Mouse (Mus musculus) heart, embryonic 14.5 days (tissue): ENCODE measurements around the gene Slc32a1. TPM values are rescaled to one million over a fixed set of nuclear protein-coding genes. Genes with fewer than 3 reads are reported as not detected.

ENCODE experiments used
- ATAC-seq: fragments of 200-750 bp; cut with Nextera tagmentation; 2 replicates; pipeline ENCODE4 v1.8.0; 2017; ENCODE audit warnings: low read depth, moderate TSS enrichment; ENCODE audit not compliant: insufficient number of reproducible peaks, insufficient read depth, low FRiP score
- H3K27ac ChIP-seq, 2 experiments: fragments of 200-500 bp in 1 of 2; fragments of 300-500 bp in 1 of 2; sonication (generic) in 1 of 2; replicated peaks in 1 of 2; 2 replicates each; pipeline ENCODE4 v1.5.1; 2012 to 2014; ENCODE audit warnings: low read depth in 2 of 2, low read length in 2 of 2, control low read depth in 1 of 2, mild to moderate bottlenecking in 1 of 2, mixed read lengths in 1 of 2; ENCODE audit not compliant: control insufficient read depth in 1 of 2, insufficient read depth in 1 of 2
- H3K27me3 ChIP-seq: fragments of 300-500 bp; sonication (generic); 2 replicates; pipeline ENCODE4 v1.6.1; 2014; ENCODE audit warnings: mild to moderate bottlenecking, low read length, control low read depth; ENCODE audit not compliant: control insufficient read depth, insufficient read depth
- H3K36me3 ChIP-seq: fragments of 300-500 bp; sonication (generic); 2 replicates; pipeline ENCODE4 v1.6.1; 2014; ENCODE audit warnings: mild to moderate bottlenecking, control low read depth, low read length, mixed read lengths; ENCODE audit not compliant: control insufficient read depth, insufficient read depth
- H3K4me1 ChIP-seq, 2 experiments: fragments of 200-500 bp in 1 of 2; fragments of 300-500 bp in 1 of 2; sonication (generic) in 1 of 2; 2 replicates each; pipeline ENCODE4 v1.6.1; 2012 to 2014; ENCODE audit warnings: low read length in 2 of 2, control low read depth in 1 of 2, mixed read lengths in 1 of 2; ENCODE audit not compliant: control insufficient read depth in 2 of 2, insufficient read depth in 2 of 2
- H3K4me2 ChIP-seq: fragments of 300-500 bp; sonication (generic); 2 replicates; pipeline ENCODE4 v1.6.1; 2014; ENCODE audit warnings: mild to moderate bottlenecking, low read length
- H3K4me3 ChIP-seq, 2 experiments: fragments of 200-500 bp in 1 of 2; fragments of 300-500 bp in 1 of 2; sonication (generic) in 1 of 2; 2 replicates each; pipeline ENCODE4 v1.5.1; 2012 to 2014; ENCODE audit warnings: low read length in 2 of 2, mild to moderate bottlenecking in 2 of 2, control low read depth in 1 of 2, low read depth in 1 of 2, moderate library complexity in 1 of 2; ENCODE audit not compliant: control insufficient read depth in 1 of 2, insufficient read depth in 1 of 2
- H3K9ac ChIP-seq: fragments of 300-500 bp; sonication (generic); 2 replicates; pipeline ENCODE4 v1.6.1; 2014; ENCODE audit warnings: mild to moderate bottlenecking, low read length
- H3K9me3 ChIP-seq: fragments of 300-500 bp; sonication (generic); 2 replicates; pipeline ENCODE4 v1.6.1; 2016; ENCODE audit warnings: low read length, control low read depth; ENCODE audit not compliant: control insufficient read depth
- WGBS: fragments of 180-500 bp; shearing (Covaris S2); extraction: QIAGEN DNeasy Blood & Tissue Kit; methylation state at CpG from one replicate; pipeline ENCODE4 v1.1.7; 2014; 5-methylcytosine and 5-hydroxymethylcytosine counted together
- polyA plus RNA-seq: library from polyadenylated mRNA; unstranded; fragments of >200 nt; fragmentation: Nextera tagmentation; extraction: Ambion mirVana; gene quantifications from 2 replicates; pipeline ENCODE4 v1.2.1, GENCODE M21; 2014

Slc32a1 gene
- polyA plus RNA-seq, 1 experiment from 2014 or later: not detected

- no peak for ATAC-seq
- Histone ChIP-seq H3K4me3 (no peak overlapping the region), H3K9me3 (no peaks in the 10 kb centered on the region)
These were observed 40.8 kb downstream of the Slc32a1 start for GRCm38 (mm10) chr2:158651159-158651908.

DNA sequence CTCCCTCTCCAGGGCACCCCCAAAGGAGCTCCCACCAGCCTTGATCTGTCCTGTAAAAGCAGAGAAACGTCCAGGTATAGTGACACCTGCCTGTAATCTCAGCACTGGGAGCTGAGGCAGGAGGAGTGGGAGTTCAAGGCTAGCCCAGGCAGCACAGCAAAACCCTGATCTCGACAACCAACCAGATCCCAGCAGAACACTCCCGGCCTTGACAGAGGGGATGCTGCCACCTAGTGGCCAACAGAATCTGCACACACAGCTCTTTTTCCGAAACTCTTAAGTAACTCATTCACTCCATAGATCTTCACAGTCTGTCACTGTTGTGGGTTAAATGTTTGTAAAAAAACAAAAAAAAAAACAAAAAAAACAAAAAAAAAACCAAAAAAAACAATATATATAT is 42.4 kb downstream of the Slc32a1 start:
- 6% methylated on average over 4 of the region's 4 CpGs for WGBS
- no peak overlapping the region for H3K9ac ChIP-seq
- no peaks in the 10 kb centered on the region for H3K9me3 ChIP-seq
- no peak for ATAC-seq
- no peaks in the 10 kb centered on the region for H3K36me3 ChIP-seq
- H3K4me1 ChIP-seq: peaks cover 7 to 10% of the 10 kb centered on the region in 2 experiments; a peak in 2 of 4 replicates
- H3K4me2 ChIP-seq: no peak overlapping the region
- no peak overlapping the region for H3K27ac ChIP-seq
- no peak overlapping the region for H3K4me3 ChIP-seq
- no peaks in the 10 kb centered on the region for H3K27me3 ChIP-seq

More at GRCm38 (mm10) chr2:158651159-158651908, 40.8 kb downstream of the Slc32a1 start:
- peaks cover 7 to 10% of the 10 kb centered on the region in 2 experiments; a peak in 2 of 4 replicates for H3K4me1 ChIP-seq
- no peak overlapping the region for H3K27ac ChIP-seq
- H3K4me2 ChIP-seq: no peak overlapping the region
- no peaks in the 10 kb centered on the region for H3K27me3 ChIP-seq
- WGBS: 47% methylated on average over 7 of the region's 7 CpGs
- H3K36me3 ChIP-seq: no peaks in the 10 kb centered on the region
- H3K9ac ChIP-seq: no peak overlapping the region

DNA sequence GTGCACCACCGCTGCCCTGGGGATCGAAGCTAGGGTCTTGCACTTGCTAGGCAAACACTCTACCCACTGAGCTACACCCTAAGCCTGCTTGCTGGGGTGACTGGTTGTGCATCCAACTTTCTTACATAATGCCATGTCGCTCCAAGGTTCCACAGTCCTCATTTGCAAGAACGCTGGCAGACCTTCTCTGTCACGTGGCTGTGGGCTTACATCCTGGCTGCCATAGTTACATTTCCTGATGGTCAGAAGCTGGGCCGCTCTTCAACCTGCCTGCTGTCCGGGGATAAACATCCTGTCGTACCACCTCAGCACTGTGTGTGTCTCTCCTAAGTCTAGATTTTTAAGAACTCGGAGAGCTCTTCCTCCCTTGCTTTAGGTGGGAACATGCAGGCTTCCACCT is 44.1 kb downstream of the Slc32a1 start:
- H3K9me3 ChIP-seq: no peaks in the 10 kb centered on the region
- H3K4me2 ChIP-seq: no peak overlapping the region
- no peak for ATAC-seq
- WGBS: 63% methylated on average over 9 of the region's 9 CpGs
- H3K36me3 ChIP-seq: no peaks in the 10 kb centered on the region
- no peaks in the 10 kb centered on the region for H3K27me3 ChIP-seq
- no peak overlapping the region for H3K4me3 ChIP-seq
- H3K9ac ChIP-seq: no peak overlapping the region
- H3K27ac ChIP-seq: no peak overlapping the region
- H3K4me1 ChIP-seq: peaks cover 7 to 10% of the 10 kb centered on the region in 2 experiments; a peak in 2 of 4 replicates

- Histone ChIP-seq H3K9ac (no peak overlapping the region), H3K36me3 (no peaks in the 10 kb centered on the region), H3K9me3 (no peaks in the 10 kb centered on the region), H3K4me3 (no peak overlapping the region), H3K27me3 (no peaks in the 10 kb centered on the region), H3K4me2 (no peak overlapping the region), H3K27ac (no peak overlapping the region), H3K4me1 (peaks cover 7 to 10% of the 10 kb centered on the region in 2 experiments; a peak in 2 of 4 replicates)
- no peak for ATAC-seq
- 73% methylated on average over 4 of the region's 4 CpGs for WGBS
These were observed 45.2 kb downstream of the Slc32a1 start for GRCm38 (mm10) chr2:158655806-158656205.

- ATAC-seq: peak; percentile 71
- Histone ChIP-seq H3K4me3 (no peak overlapping the region), H3K9ac (no peak overlapping the region), H3K27ac (peak overlapping the region in 1 of 2 experiments; percentile 25; a peak in 1 of 4 replicates), H3K4me2 (no peak overlapping the region), H3K4me1 (no peaks in the 10 kb centered on the region), H3K27me3 (no peaks in the 10 kb centered on the region), H3K36me3 (no peaks in the 10 kb centered on the region), H3K9me3 (no peaks in the 10 kb centered on the region)
- WGBS: 49% methylated on average over 6 of the region's 6 CpGs
These were observed 48.3 kb downstream of the Slc32a1 start for GRCm38 (mm10) chr2:158658822-158659221.

- 74% methylated on average over 3 of the region's 3 CpGs for WGBS
- Histone ChIP-seq H3K27me3 (no peaks in the 10 kb centered on the region), H3K9ac (no peak overlapping the region), H3K9me3 (no peaks in the 10 kb centered on the region), H3K4me1 (no peaks in the 10 kb centered on the region), H3K36me3 (no peaks in the 10 kb centered on the region), H3K27ac (no peak overlapping the region), H3K4me3 (no peak overlapping the region), H3K4me2 (no peak overlapping the region)
- no peak for ATAC-seq
These were observed 48.8 kb downstream of the Slc32a1 start for GRCm38 (mm10) chr2:158659346-158659745.

DNA sequence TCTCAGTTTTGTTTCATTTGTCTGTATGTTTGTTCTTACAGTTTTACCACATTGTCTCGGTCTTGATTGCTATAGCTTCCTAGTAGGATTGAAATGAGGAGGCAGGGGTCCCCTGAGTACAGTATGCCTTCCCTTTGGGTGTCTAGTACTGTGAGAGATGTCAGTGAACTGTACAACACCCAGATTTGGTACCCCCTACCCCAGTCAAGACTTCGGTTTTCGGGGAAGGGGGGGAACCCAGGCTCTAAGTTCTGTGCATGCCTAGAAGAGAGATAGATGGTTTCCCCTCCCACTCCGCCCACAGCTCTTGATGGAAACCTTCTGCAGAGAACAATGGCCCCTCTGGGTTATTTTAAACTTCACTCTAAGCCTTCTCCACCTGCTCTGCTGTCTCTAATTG is 54.5 kb downstream of the Slc32a1 start, which contains the start of gene Ppp1r16b:
TSS of gene Ppp1r16b (plus strand) at position 301 of the 400 bp plus-strand sequence.
- Histone ChIP-seq H3K4me2 (no peak within 1 kb of the TSS), H3K9me3 (no peaks in the 10 kb centered on the region), H3K4me1 (peaks cover 9 to 24% of the 10 kb centered on the region in 2 experiments), H3K9ac (no peak within 1 kb of the TSS), H3K4me3 (no peak within 1 kb of the TSS), H3K27me3 (peaks cover 38% of the 10 kb centered on the region), H3K36me3 (no peaks in the 10 kb centered on the region), H3K27ac (peak within 1 kb of the TSS in 1 of 2 experiments; percentile 41; a peak in 1 of 4 replicates)
- no peak for ATAC-seq
- 61% methylated on average over 4 of the region's 4 CpGs for WGBS
